Mouse (Mus musculus) spleen, embryonic (tissue): ENCODE data around the gene Btbd17.

Experiments used
- CTCF ChIA-PET: fragments of 350-600 bp; sonication (Branson Sonifier 250); formaldehyde crosslinking; loops from one replicate; lab custom pipeline; 2022; lab: Charles Lee

Btbd17 gene

DNA sequence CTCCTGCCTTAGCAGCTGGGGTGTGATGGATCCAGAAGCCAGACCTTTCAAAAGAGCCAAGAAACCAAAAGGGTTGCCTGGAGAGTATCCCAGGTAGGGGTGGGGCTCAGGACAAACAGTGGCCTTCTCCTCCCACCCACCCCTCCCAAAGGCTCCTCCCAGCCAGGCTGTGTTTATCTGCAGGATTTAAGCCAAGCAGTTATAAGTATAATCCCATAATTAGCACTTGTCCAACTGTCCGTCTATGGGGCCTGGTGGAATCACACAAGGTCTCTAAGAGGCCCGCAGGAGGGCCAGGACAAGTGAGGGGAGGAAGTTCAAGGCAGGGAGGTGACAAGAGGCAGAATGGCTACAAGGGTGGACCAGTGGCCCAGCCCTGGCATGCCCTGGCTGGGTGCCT lies 23.8 kb downstream of the Btbd17 start:
- CTCF ChIA-PET = no interaction called here

DNA sequence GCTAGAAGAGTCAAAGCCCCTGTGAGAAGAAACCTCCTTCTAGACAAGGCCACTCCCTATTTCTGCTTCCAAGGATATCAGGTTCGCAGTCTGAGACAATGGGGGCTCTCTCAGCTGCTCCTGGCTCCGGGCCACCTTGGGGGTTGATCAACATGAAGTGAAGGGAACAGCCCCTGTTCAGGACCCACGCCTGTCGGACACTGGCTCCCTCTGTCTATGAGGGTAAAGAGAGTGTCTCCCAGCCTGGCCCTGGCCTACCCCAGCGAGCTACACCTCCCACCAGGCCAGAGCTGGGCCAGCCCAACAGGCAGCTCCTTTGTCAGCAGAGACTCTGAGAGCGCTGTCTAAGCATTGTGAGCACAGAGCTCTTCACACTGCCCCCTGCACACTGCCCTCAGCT lies 25.8 kb downstream of the Btbd17 start:
- CTCF ChIA-PET = no interaction called here

DNA sequence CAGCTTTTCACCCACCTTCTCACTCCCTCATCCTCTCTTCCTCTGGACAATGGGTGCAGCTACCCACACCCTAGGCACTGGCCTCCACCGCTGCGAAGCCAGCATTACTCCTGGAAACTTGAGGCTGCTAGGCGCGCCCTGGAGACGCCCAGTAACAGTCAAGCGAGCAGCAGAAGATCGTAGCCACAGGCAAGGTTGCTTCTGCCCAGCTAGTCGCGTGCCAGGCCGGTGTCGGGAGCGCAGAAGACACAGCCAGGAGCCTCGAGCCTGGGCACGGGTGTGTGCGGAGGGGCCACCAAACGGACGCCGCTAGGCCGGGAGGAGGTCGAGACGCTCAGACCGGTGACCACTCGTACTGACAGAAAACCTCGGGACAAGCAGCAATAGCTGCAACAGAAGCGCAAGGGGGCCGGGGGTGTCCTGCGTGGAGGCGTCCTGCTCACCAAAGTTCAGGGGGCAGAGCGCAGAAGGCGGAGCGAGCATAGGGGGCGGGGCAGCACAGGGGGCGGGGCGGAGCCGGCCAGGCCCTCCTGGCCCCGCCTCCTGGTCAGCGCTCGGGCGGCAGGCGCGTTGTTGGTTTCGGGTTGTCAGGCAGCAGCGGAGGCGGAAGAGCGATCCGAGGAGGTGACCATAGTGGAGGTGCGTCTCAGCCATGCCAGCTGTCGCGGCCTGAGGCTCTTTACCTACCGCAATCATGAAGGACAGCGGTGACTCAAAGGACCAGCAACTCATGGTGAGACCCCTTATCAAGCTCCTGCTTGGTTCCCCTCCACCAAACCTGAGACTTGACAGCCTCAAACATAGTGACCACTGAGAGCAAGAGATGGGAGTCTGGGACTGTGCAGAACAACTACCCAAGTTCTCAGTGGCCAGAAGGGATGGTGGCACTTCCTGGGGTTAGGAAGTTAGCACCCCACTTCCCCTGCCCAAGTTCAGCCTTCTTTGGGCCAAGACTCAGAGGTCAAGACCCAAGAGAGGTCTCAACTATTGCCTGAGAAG lies 30.6 kb downstream of the Btbd17 start, which contains the start of gene Kif19a:
Gene Kif19a, plus strand, starts transcription at position 569 of the 999 bp plus-strand sequence.
- CTCF ChIA-PET = interaction anchor here (0.8 kb wide), 1 partner anchor 38 kb away, joined by 3 read pairs; no protein-coding TSS in a partner anchor

DNA sequence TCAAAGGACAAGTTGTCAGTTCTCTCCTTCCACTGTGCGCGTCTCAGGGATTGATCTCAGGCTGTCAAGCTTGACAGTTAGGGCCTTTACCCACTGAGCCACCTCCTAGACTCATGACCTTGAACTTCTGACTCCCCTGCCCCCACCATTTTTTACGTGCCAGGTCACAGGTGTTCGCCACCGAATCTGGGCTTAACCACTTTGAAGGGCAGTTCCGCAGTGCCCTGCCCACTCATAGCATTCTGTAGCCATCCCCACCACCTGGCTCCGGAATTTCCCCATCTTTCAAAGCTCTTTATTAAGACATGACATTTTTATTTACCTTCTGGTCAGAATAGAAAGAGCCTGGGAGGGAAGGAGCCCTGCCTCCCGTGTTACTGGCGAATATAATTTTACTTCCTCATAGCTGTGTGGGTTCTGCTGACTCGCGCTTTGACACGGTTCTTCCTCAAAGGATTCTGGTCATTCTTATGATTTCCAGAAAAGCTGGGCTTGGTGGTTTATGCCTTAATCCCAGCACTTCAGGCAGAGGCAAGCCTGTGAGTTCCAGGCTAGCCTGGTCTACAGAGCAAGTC lies 48.1 kb downstream of the Btbd17 start:
- CTCF ChIA-PET = no interaction called here

DNA sequence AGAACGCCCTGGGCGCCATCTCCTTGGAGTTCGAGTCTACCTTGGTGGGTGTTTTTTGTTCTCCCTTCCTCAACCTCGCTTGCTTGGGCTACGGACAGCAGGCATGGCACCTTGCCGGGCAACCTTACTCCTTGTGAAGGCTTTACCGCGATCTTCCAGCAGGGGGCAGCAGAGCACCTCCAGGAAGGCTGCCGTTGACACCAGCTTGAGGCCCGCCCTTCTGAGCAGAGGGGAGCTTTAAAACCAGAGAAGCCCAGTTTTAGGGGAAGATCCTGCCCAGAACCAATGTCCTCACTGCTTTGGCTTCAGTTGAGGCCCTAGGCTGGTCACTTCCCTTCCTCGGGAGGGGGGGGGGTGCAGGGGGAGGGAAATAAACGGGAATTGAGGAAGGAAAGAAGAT lies 50.6 kb downstream of the Btbd17 start:
- CTCF ChIA-PET = interaction anchor here (0.7 to 1.0 kb wide), 4 partner anchors 9 to 127 kb away, joined by 3 to 16 read pairs (median 8); no protein-coding TSS in a partner anchor

DNA sequence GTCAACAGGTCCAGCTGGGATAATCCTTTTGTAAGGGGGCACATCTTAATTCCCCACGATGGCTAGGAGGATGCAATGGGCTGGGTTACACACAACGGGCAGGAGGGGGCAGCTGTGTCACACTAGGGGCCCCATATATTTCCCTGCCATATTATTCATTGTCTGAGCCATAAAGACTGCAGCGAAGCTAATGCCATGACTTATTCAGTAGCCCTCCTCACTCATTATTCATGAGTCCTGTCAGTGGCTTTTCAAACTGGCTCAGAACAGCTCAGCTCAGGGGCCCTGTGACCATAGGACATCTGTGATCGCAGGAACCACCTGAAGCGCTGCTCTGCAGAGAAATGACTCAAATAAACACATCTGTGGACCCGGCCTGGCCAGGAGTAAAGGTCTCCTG lies 54.3 kb downstream of the Btbd17 start:
- CTCF ChIA-PET = interaction anchor here (0.6 kb wide), 1 partner anchor 71 kb away, joined by 3 read pairs; no protein-coding TSS in a partner anchor
